Mouse (Mus musculus): ENCODE data around the gene Ergic1. TPM values are rescaled to one million over a fixed set of nuclear protein-coding genes. Genes with fewer than 3 reads are reported as not detected.
A peak's percentile ranks its signal among the peaks of the same experiment; 100 is the strongest.

Ergic1 gene
- polyA plus RNA-seq, 1 experiment from 2014 or later: 121 TPM

GRCm38 (mm10) chr17:26594171-26594570, 32.9 kb downstream of the Ergic1 start:
- Histone ChIP-seq H3K4me3 (no peak overlapping the region), H3K4me1 (peaks cover 31% of the 10 kb centered on the region), H3K9me3 (no peaks in the 10 kb centered on the region), H3K4me2 (no peak overlapping the region), H3K36me3 (peaks cover 24% of the 10 kb centered on the region), H3K27ac (no peak overlapping the region), H3K27me3 (no peaks in the 10 kb centered on the region), H3K9ac (no peak overlapping the region)
- no peak for ATAC-seq (ENCODE audit: insufficient number of reproducible peaks, insufficient read depth, low FRiP score, low TSS enrichment, low read depth)
- WGBS: 82% methylated on average over 7 of the region's 7 CpGs

DNA sequence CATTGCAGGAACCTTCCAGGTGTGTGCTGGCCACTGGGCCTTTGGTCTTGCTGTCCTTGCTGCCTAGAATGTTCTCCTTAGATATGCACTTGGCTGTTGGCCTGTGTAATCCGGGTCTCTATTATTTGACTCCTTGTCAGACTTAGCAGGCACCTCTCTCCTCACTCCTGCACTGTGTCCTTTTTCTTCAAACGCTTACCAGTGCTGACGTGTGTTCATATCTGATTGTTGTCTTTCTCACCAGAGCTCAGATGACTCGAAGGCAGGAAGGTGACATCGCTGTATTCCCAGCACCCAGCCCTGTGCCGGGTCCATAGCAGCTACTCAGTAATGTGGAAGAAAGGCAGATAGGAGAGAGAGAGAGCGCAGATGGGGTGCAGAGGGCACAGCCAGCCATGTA, 33.7 kb downstream of the Ergic1 start:
- Histone ChIP-seq H3K4me2 (no peak overlapping the region), H3K27me3 (no peaks in the 10 kb centered on the region), H3K36me3 (peaks cover 24% of the 10 kb centered on the region), H3K9ac (no peak overlapping the region), H3K27ac (peak overlapping the region; percentile 81; the same call in 1 of the 2 replicates), H3K9me3 (no peaks in the 10 kb centered on the region), H3K4me1 (peaks cover 31% of the 10 kb centered on the region), H3K4me3 (no peak overlapping the region)
- 79% methylated on average over 7 of the region's 7 CpGs for WGBS
- no peak for ATAC-seq (ENCODE audit: insufficient number of reproducible peaks, insufficient read depth, low FRiP score, low TSS enrichment, low read depth)

DNA sequence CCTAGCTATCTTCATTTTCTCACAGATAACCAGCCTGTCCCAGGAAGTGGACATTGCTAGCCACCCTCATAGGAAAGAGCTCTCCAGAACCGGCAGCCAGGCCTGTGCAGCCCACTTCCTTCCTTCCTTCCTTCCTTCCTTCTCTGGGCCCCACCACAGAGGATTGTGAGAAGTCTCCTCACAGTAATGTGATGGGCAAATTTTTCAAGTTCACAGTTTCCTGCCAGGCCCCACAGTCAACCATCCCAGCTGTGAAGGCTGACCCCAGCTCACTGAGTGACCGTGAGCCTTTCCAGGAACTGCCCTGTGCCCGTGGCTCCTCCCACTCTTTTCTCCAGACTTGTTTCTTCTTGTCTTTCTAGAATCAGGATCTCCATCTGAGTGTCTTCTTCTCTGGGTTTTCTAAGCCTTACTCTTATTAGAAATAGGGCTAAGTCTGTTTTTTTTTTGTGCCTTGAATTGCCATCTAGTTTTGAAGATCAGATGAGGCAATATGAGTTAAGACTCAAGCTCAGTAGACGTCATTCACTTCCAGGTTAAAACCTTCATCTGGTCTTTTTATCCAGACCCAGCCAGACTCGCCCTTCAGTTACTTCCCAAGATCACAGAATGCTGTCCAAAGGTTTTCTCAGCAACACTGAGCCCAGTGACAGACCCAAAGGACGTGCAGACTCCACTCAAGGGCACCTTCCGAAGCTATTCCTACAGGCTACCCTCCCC, 34.3 kb downstream of the Ergic1 start:
- WGBS: 60% methylated on average over 7 of the region's 7 CpGs
- Histone ChIP-seq H3K9me3 (no peaks in the 10 kb centered on the region), H3K27me3 (no peaks in the 10 kb centered on the region), H3K27ac (peak overlapping the region; percentile 81), H3K4me2 (peak overlapping the region; percentile 11; the same call in 1 of the 2 replicates), H3K9ac (0 out of 2 replicates have a peak overlapping the region, but pooled peaks have one; percentile 6), H3K4me1 (peaks cover 31% of the 10 kb centered on the region), H3K4me3 (no peak overlapping the region), H3K36me3 (peaks cover 23% of the 10 kb centered on the region)
- no peak for ATAC-seq (ENCODE audit: insufficient number of reproducible peaks, insufficient read depth, low FRiP score, low TSS enrichment, low read depth)

DNA sequence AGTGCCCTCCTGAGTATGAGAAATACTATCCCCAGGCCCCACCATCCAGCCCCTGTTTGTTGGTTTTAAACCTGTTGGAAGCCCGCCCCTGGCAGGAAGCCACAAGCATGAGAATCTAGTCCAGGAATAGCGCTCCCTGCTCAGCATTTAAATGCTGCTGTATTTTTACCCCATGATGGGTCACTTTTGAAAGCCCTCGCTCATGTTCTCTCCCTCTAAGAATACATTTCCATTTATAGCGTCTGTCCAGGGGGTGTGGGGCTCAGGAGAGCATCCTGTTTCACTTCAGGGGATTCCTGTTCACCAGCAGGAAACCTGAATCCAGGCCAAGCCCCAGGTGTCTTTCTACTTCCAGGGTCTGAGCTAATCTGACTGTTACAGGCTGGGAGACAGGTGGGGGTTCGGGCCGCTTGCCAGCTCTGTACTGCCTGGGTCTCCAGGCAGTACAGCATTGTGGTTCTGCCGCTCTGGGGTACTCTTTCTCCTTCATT, 34.9 kb downstream of the Ergic1 start:
- peak; percentile 57 for ATAC-seq (ENCODE audit: insufficient number of reproducible peaks, insufficient read depth, low FRiP score, low TSS enrichment, low read depth)
- Histone ChIP-seq H3K36me3 (peaks cover 18% of the 10 kb centered on the region), H3K4me1 (peaks cover 31% of the 10 kb centered on the region), H3K4me2 (peak overlapping the region; percentile 11; the same call in 1 of the 2 replicates), H3K4me3 (no peak overlapping the region), H3K27ac (peak overlapping the region; percentile 81), H3K9ac (0 out of 2 replicates have a peak overlapping the region, but pooled peaks have one; percentile 6), H3K27me3 (no peaks in the 10 kb centered on the region), H3K9me3 (no peaks in the 10 kb centered on the region)
- WGBS: 40% methylated on average over 7 of the region's 7 CpGs

DNA sequence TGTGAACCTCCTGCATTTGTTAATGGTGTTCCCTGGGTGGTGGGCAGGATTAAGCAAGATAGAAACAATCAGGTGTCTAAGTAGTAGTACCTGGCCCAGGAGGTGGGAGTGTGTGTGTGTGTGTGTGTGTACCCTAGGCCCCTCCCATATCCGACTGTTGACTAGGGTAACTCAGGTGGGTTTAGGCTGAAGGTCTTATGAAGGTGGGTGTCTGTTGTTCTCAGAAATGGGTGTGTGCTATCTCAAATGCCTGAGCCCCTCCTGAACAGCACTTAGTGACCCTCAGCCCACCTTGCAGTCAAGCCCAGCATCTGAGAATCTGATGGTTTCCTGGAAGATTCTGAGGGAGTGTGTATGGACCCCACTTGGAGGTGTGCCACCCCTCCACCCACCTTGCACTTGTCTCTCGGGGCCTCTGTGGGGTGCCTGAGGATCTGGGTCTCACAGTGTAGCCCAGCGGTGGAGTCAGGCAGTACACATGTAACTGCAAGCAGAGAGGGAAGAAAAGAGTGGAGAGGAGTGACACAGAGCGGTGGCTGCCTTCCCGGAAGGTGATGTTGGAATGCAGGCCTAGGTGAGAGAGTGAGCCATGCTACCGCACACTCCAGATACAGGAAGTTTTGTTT, 35.7 kb downstream of the Ergic1 start:
- Histone ChIP-seq H3K4me1 (peaks cover 38% of the 10 kb centered on the region), H3K27ac (peak overlapping the region; percentile 81), H3K36me3 (peaks cover 18% of the 10 kb centered on the region), H3K4me2 (no peak overlapping the region), H3K9me3 (no peaks in the 10 kb centered on the region), H3K9ac (no peak overlapping the region), H3K27me3 (no peaks in the 10 kb centered on the region), H3K4me3 (no peak overlapping the region)
- no peak for ATAC-seq (ENCODE audit: insufficient number of reproducible peaks, insufficient read depth, low FRiP score, low TSS enrichment, low read depth)
- 79% methylated on average over 6 of the region's 6 CpGs for WGBS

- Histone ChIP-seq H3K4me3 (no peak overlapping the region), H3K27me3 (no peaks in the 10 kb centered on the region), H3K27ac (no peak overlapping the region), H3K9me3 (no peaks in the 10 kb centered on the region), H3K36me3 (0 out of 2 replicates have a peak, but pooled peaks cover 4% of the 10 kb centered on the region), H3K4me2 (no peak overlapping the region), H3K9ac (no peak overlapping the region), H3K4me1 (peaks cover 49% of the 10 kb centered on the region)
- 78% methylated on average over 5 of the region's 5 CpGs for WGBS
- no peak for ATAC-seq (ENCODE audit: insufficient number of reproducible peaks, insufficient read depth, low FRiP score, low TSS enrichment, low read depth)
Observed at GRCm38 (mm10) chr17:26598845-26599244, 37.6 kb downstream of the Ergic1 start.

GRCm38 (mm10) chr17:26600913-26601447, 39.7 kb downstream of the Ergic1 start:
- 67% methylated on average over 17 of the region's 17 CpGs for WGBS
- no peaks in the 10 kb centered on the region for H3K9me3 ChIP-seq

DNA sequence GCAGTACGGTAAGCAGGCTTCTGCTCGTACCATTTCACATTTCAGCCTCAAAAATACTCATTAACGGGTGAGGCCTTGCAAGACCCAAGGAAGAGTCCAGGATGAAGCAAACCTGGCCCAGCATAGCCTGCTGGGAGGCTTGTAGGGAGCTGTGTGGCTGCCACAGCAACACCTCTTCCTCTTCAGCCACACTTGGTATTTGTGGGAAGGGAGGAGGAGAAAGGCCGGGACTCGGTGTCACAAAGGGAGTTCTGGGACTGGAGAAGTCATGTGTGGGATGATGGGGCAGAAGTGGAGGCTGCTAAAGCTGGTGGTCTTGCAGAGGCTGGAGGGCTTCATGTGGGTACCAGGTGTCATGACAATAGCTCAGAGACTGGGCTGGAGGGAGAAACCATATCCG, 40.2 kb downstream of the Ergic1 start:
- Histone ChIP-seq H3K27ac (no peak overlapping the region), H3K4me1 (peaks cover 30% of the 10 kb centered on the region)
- WGBS: 72% methylated on average over 6 of the region's 6 CpGs

More at GRCm38 (mm10) chr17:26600913-26601447, 39.7 kb downstream of the Ergic1 start:
- ATAC-seq (ENCODE audit: insufficient number of reproducible peaks, insufficient read depth, low FRiP score, low TSS enrichment, low read depth): no peak
- no peak overlapping the region for H3K9ac ChIP-seq
- no peaks in the 10 kb centered on the region for H3K27me3 ChIP-seq
- H3K4me1 ChIP-seq: peaks cover 35% of the 10 kb centered on the region
- H3K27ac ChIP-seq: no peak overlapping the region
- H3K4me3 ChIP-seq: no peak overlapping the region
- peaks cover 8% of the 10 kb centered on the region; the same call in 1 of the 2 replicates for H3K36me3 ChIP-seq
- H3K4me2 ChIP-seq: no peak overlapping the region

GRCm38 (mm10) chr17:26601926-26602325, 40.6 kb downstream of the Ergic1 start:
- H3K27ac ChIP-seq: peak overlapping the region; percentile 68
- H3K4me3 ChIP-seq: no peak overlapping the region
- no peaks in the 10 kb centered on the region for H3K27me3 ChIP-seq
- no peaks in the 10 kb centered on the region for H3K9me3 ChIP-seq
- WGBS: 59% methylated on average over 6 of the region's 6 CpGs
- peaks cover 25% of the 10 kb centered on the region for H3K4me1 ChIP-seq
- no peak for ATAC-seq (ENCODE audit: insufficient number of reproducible peaks, insufficient read depth, low FRiP score, low TSS enrichment, low read depth)
- no peak overlapping the region for H3K4me2 ChIP-seq
- 0 out of 2 replicates have a peak overlapping the region, but pooled peaks have one; percentile 16 for H3K9ac ChIP-seq
- H3K36me3 ChIP-seq: peaks cover 12% of the 10 kb centered on the region; the same call in 1 of the 2 replicates

More for the DNA sequence above, 40.2 kb downstream of the Ergic1 start:
- H3K9me3 ChIP-seq: no peaks in the 10 kb centered on the region
- ATAC-seq (ENCODE audit: insufficient number of reproducible peaks, insufficient read depth, low FRiP score, low TSS enrichment, low read depth): no peak
- H3K4me2 ChIP-seq: no peak overlapping the region
- peaks cover 9% of the 10 kb centered on the region; the same call in 1 of the 2 replicates for H3K36me3 ChIP-seq
- no peak overlapping the region for H3K9ac ChIP-seq
- H3K4me3 ChIP-seq: no peak overlapping the region
- H3K27me3 ChIP-seq: no peaks in the 10 kb centered on the region

DNA sequence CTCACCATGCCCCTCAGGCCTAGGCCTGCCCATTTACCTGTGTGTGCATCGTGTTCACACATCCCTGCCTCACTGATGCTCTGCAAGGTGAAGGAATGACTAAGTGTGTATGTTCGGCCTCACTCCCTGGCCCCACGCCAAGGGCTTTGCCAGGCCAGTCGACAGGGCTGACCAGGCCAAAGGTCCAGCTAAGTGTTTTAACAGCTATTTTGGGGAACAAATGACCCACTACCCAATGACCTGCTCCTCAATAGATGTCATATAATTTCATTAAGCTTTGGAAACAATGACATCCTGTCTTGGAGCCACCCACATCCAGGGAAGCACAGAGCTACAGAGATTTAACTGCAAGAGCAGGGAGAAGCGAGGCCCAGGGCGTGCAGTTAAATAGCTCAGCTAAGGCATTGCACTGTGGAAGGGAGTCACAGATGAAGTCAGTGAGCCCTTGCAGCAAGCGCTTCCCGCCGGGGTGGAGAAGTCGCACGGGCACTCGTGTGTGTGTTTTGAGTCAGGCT, 41.1 kb downstream of the Ergic1 start:
- H3K9me3 ChIP-seq: no peaks in the 10 kb centered on the region
- H3K9ac ChIP-seq: 0 out of 2 replicates have a peak overlapping the region, but pooled peaks have one; percentile 16
- H3K4me3 ChIP-seq: no peak overlapping the region
- H3K4me2 ChIP-seq: no peak overlapping the region
- peaks cover 22% of the 10 kb centered on the region for H3K4me1 ChIP-seq
- H3K27ac ChIP-seq: peak overlapping the region; percentile 68
- no peak for ATAC-seq (ENCODE audit: insufficient number of reproducible peaks, insufficient read depth, low FRiP score, low TSS enrichment, low read depth)
- 72% methylated on average over 12 of the region's 12 CpGs for WGBS
- H3K36me3 ChIP-seq: peaks cover 12% of the 10 kb centered on the region; the same call in 1 of the 2 replicates
- H3K27me3 ChIP-seq: no peaks in the 10 kb centered on the region

- H3K27ac ChIP-seq: peak overlapping the region; percentile 68; the same call in 1 of the 2 replicates
- H3K27me3 ChIP-seq: no peaks in the 10 kb centered on the region
- ATAC-seq (ENCODE audit: insufficient number of reproducible peaks, insufficient read depth, low FRiP score, low TSS enrichment, low read depth): no peak
- no peak overlapping the region for H3K4me3 ChIP-seq
- H3K4me2 ChIP-seq: no peak overlapping the region
- no peaks in the 10 kb centered on the region for H3K9me3 ChIP-seq
- peaks cover 22% of the 10 kb centered on the region for H3K4me1 ChIP-seq
- H3K36me3 ChIP-seq: peaks cover 14% of the 10 kb centered on the region
- H3K9ac ChIP-seq: no peak overlapping the region; the same call in 1 of the 2 replicates
- 83% methylated on average over 8 of the region's 8 CpGs for WGBS
Observed at GRCm38 (mm10) chr17:26603311-26603710, 42.0 kb downstream of the Ergic1 start.
